Mouse (Mus musculus) CD4-positive, CD25-positive, alpha-beta regulatory T cell, adult 2 months (primary cell): ENCODE results near the gene Fam110a.

ENCODE experiments used
- DNase-seq: peaks from one replicate; pipeline ENCODE4 v3.0.0-alpha.2; 2012; ENCODE audit warnings: low read depth, low spot score

The Fam110a gene

GRCm38 (mm10) chr2:151979470-151980354, at the start of gene Fam110a:
Gene Fam110a (minus strand): TSS chr2:151980219.
- peak; percentile 87 for DNase-seq

GRCm38 (mm10) chr2:152029252-152030082, 49.4 kb upstream of the Fam110a start:
- peak; percentile 95 for DNase-seq

GRCm38 (mm10) chr2:152024883-152025422, 44.9 kb upstream of the Fam110a start:
- DNase-seq: no peak

GRCm38 (mm10) chr2:152022022-152022421, 42.0 kb upstream of the Fam110a start:
- no peak for DNase-seq

- DNase-seq: peak; percentile 65
These were observed 40.2 kb upstream of the Fam110a start for GRCm38 (mm10) chr2:152020255-152020654.

GRCm38 (mm10) chr2:152016666-152017065, 36.6 kb upstream of the Fam110a start:
- DNase-seq: no peak

- no peak for DNase-seq
These were observed 36.0 kb upstream of the Fam110a start for GRCm38 (mm10) chr2:152015997-152016396.

GRCm38 (mm10) chr2:152012701-152013100, 32.7 kb upstream of the Fam110a start:
- DNase-seq: no peak

- no peak for DNase-seq
These were observed 32.2 kb upstream of the Fam110a start for GRCm38 (mm10) chr2:152012222-152012621.

GRCm38 (mm10) chr2:152011724-152012123, 31.7 kb upstream of the Fam110a start:
- no peak for DNase-seq

GRCm38 (mm10) chr2:152010661-152011060, 30.6 kb upstream of the Fam110a start:
- no peak for DNase-seq

GRCm38 (mm10) chr2:152010251-152010650, 30.2 kb upstream of the Fam110a start:
- no peak for DNase-seq

- no peak for DNase-seq
These were observed 29.2 kb upstream of the Fam110a start for GRCm38 (mm10) chr2:152009061-152009779.

- DNase-seq: peak; percentile 48
These were observed 27.8 kb upstream of the Fam110a start for GRCm38 (mm10) chr2:152007783-152008182.

- DNase-seq: no peak
These were observed 22.5 kb upstream of the Fam110a start for GRCm38 (mm10) chr2:152002529-152002928.

GRCm38 (mm10) chr2:152000735-152001134, 20.7 kb upstream of the Fam110a start:
- DNase-seq: no peak

- DNase-seq: no peak
These were observed 20.3 kb upstream of the Fam110a start for GRCm38 (mm10) chr2:152000291-152000679.

- no peak for DNase-seq
These were observed 19.8 kb upstream of the Fam110a start for GRCm38 (mm10) chr2:151999669-152000290.

- DNase-seq: no peak
These were observed 18.9 kb upstream of the Fam110a start for GRCm38 (mm10) chr2:151998932-151999331.

GRCm38 (mm10) chr2:151998505-151998899, 18.5 kb upstream of the Fam110a start:
- DNase-seq: no peak
